Mouse (Mus musculus): ENCODE results near the gene Olfr813. TPM values are rescaled to one million over a fixed set of nuclear protein-coding genes. Genes with fewer than 3 reads are reported as not detected.
"Not testable (repeated sequence)": the region's sequence is repeated elsewhere in the genome, so short reads cannot be mapped to it uniquely, and the experiment has no call there.

Gene Olfr813
- total RNA-seq (2021), result not detected

- intact Hi-C loops (cut with DNase I), result no loop called here
- DNase-seq (ENCODE audit: low spot score), result no peak
Observed at GRCm38 (mm10) chr10:129855067-129855466, at the start of gene Olfr813. Gene Olfr813, plus strand, starts transcription at chr10:129855367.

GRCm38 (mm10) chr10:129845994-129846393 is 9.2 kb upstream of the Olfr813 start, which contains the start of gene Olfr812:
Gene Olfr812, minus strand, starts transcription at chr10:129846094.
- intact Hi-C loops (cut with DNase I), result no loop called here
- DNase-seq (ENCODE audit: low spot score), result no peak

GRCm38 (mm10) chr10:129847343-129847742 is 7.8 kb upstream of the Olfr813 start:
- intact Hi-C loops (cut with DNase I), result no loop called here
- no peak for DNase-seq (ENCODE audit: low spot score)

GRCm38 (mm10) chr10:129879751-129880150 is 24.6 kb downstream of the Olfr813 start, which contains the start of gene Olfr814:
Gene Olfr814, minus strand, starts transcription at chr10:129879851.
- intact Hi-C loops (cut with DNase I), result not testable (repeated sequence)

GRCm38 (mm10) chr10:129885496-129885895 is 30.3 kb downstream of the Olfr813 start:
- intact Hi-C loops (cut with DNase I); DNase-seq (ENCODE audit: low spot score): not testable (repeated sequence)

More at GRCm38 (mm10) chr10:129879751-129880150, 24.6 kb downstream of the Olfr813 start, which contains the start of gene Olfr814:
- DNase-seq (ENCODE audit: low spot score), result not testable (repeated sequence)

- intact Hi-C loops (cut with DNase I), result loop anchor here (2.0 kb wide), 1 partner anchor 17 kb away; no protein-coding TSS in a partner anchor
- no peak for DNase-seq (ENCODE audit: low spot score)
Observed at GRCm38 (mm10) chr10:129885934-129886333, 30.8 kb downstream of the Olfr813 start.

- DNase-seq (ENCODE audit: low spot score); intact Hi-C loops (cut with DNase I): not testable (repeated sequence)
Observed at GRCm38 (mm10) chr10:129905767-129906166, 50.6 kb downstream of the Olfr813 start, which contains the start of gene Olfr815. Gene Olfr815, minus strand, starts transcription at chr10:129905867.

Other genes with a start within 250 kb of the Olfr813 start
- gene Olfr796, start 242.8 kb upstream of the Olfr813 start, total RNA-seq (2021), result not detected
- not detected for gene Olfr798, start 227.4 kb upstream of the Olfr813 start, total RNA-seq (2021)
- not detected for gene Olfr799, start 217.9 kb upstream of the Olfr813 start, total RNA-seq (2021)
- not detected for gene Olfr800, start 197.7 kb upstream of the Olfr813 start, total RNA-seq (2021)
- gene Olfr801, start 181.5 kb upstream of the Olfr813 start, total RNA-seq (2021), result not detected
- gene Olfr802, start 167.2 kb upstream of the Olfr813 start, total RNA-seq (2021), result not detected
- not detected for gene Olfr803, start 161.1 kb upstream of the Olfr813 start, total RNA-seq (2021)
- not detected for gene Olfr804, start 152.2 kb upstream of the Olfr813 start, total RNA-seq (2021)
- not detected for gene Olfr805, start 126.0 kb upstream of the Olfr813 start, total RNA-seq (2021)
- not detected for gene Olfr806, start 113.4 kb upstream of the Olfr813 start, total RNA-seq (2021)
- gene Olfr807, start 97.6 kb upstream of the Olfr813 start, total RNA-seq (2021), result not detected
- not detected for gene Olfr808, start 89.9 kb upstream of the Olfr813 start, total RNA-seq (2021)
- gene Olfr809, start 80.7 kb upstream of the Olfr813 start, total RNA-seq (2021), result not detected
- not detected for gene Olfr810, start 60.5 kb upstream of the Olfr813 start, total RNA-seq (2021)
- gene Olfr811, start 51.0 kb upstream of the Olfr813 start, total RNA-seq (2021), result not detected
- not detected for gene Olfr812, start 9.3 kb upstream of the Olfr813 start, total RNA-seq (2021)
- gene Olfr814, start 24.5 kb downstream of the Olfr813 start, total RNA-seq (2021), result not detected
- not detected for gene Olfr815, start 50.5 kb downstream of the Olfr813 start, total RNA-seq (2021)
- gene Olfr816, start 60.2 kb downstream of the Olfr813 start, total RNA-seq (2021), result not detected
- not detected for gene Olfr818, start 93.7 kb downstream of the Olfr813 start, total RNA-seq (2021)
- not detected for gene Olfr819, start 111.9 kb downstream of the Olfr813 start, total RNA-seq (2021)
- gene Olfr247, start 120.8 kb downstream of the Olfr813 start, total RNA-seq (2021), result not detected
- not detected for gene Gm10310, start 129.7 kb downstream of the Olfr813 start, total RNA-seq (2021)
- not detected for gene Olfr820, start 157.3 kb downstream of the Olfr813 start, total RNA-seq (2021)
- not detected for gene Olfr821, start 175.0 kb downstream of the Olfr813 start, total RNA-seq (2021)
- gene Olfr822, start 215.8 kb downstream of the Olfr813 start, total RNA-seq (2021), result not detected

Data from heart, postnatal 25 days (tissue).